13 mouse cellular contexts compared by ENCODE assay signal in the genomic region with DNA sequence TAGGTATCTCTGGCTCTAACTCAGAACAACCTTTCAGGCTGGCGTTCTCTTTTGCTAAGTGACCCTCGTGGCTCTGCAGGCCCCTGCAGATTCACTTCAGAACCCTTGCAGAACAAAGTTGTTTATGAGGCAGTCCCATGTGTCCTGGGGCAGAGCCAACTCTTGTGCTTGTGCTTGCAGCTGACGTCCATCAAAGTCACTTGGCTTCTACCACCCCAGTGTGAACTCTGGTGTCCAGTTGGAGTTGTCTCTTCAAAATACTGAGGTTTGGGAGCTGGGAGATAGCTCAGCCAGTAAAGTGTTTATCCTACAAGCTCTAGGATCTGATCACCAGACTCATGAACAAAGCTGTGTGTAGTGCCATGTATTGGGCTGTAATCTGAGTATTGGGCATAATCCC. TPM values are rescaled to one million over a fixed set of nuclear protein-coding genes. Genes with fewer than 3 reads are reported as not detected.
DNase-seq lines count a peak whose midpoint lies in the region; ATAC-seq lines count a peak whose summit lies in the region.
"Had no signal": no experiment of that assay in that cellular context is flagged by ENCODE, and none has a peak within 500 bp of the region (broad histone marks: within the 10 kb centered on the region; RNA-seq: fewer than 3 reads in every experiment).

No protein-coding gene starts in this region.

- ATAC-seq in erythroid progenitor cell, adult 5-6 weeks (replicated peaks; ENCODE audit: low FRiP score, poor library complexity, severe bottlenecking), result no peak
- ATAC-seq: Patski had no signal

- DNase-seq in cerebellum, postnatal 14 days, result peak; percentile 15 to 34
- DNase-seq in cerebellum, postnatal 4 days (ENCODE audit: low spot score in 2 of 2), result no peak
- peak; percentile 65 to 72 for DNase-seq in kidney, postnatal 4 days
- no peak for DNase-seq in kidney, adult 18-20 months
- DNase-seq in heart, postnatal 25 days (ENCODE audit: low spot score), result peak; percentile 13
- DNase-seq in lung, postnatal 25 days (ENCODE audit: low spot score), result peak; percentile 73
- no peak for DNase-seq in ovary, postnatal 14 days (ENCODE audit: low spot score)
- DNase-seq: cerebellum, adult 8-10 months; kidney, adult 11 months; right cerebral cortex, postnatal 14 days; thymus, adult 2 months had no signal

- intact Hi-C loops in heart, postnatal 25 days (cut with DNase I), result no loop called here

RNA-seq across cellular contexts. Expression of a gene that starts 37.6 kb away (rescaled TPM):
- total RNA-seq in heart, postnatal 25 days (2021), result under 1 TPM; 0.22 to 0.36 TPM
- total RNA-seq in erythroid progenitor cell, adult 5-6 weeks (2015; ENCODE audit: low replicate concordance), result 1.4 and 3.8 TPM in 2 replicates
- 0.51 TPM in 1 of 2 replicates, not detected in the other for total RNA-seq in erythroid progenitor cell, adult 5-6 weeks (2017; ENCODE audit: low replicate concordance)

Comparison
In these comparisons a context has a peak if more than half of its experiments do, and no peak if none do; other contexts are left out.
1. DNase-seq: peak in cerebellum, postnatal 14 days (2 of 2), kidney, postnatal 4 days (2 of 2), heart, postnatal 25 days (single experiment) and lung, postnatal 25 days (single experiment); none in cerebellum, postnatal 4 days (0 of 2), kidney, adult 18-20 months (single experiment) and ovary, postnatal 14 days (single experiment).